Mouse (Mus musculus) cerebellum, adult 8-10 months (tissue): ENCODE data around the gene Pde6c.

ENCODE experiments used
- DNase-seq: peaks from one replicate; pipeline ENCODE4 v3.0.0; 2022

The Pde6c gene

GRCm38 (mm10) chr19:38143540-38144271 lies 11.1 kb downstream of the Pde6c start:
- no peak for DNase-seq

- no peak for DNase-seq
Observed at GRCm38 (mm10) chr19:38156243-38156642, 23.7 kb downstream of the Pde6c start.

GRCm38 (mm10) chr19:38161648-38162354 lies 29.2 kb downstream of the Pde6c start:
- no peak for DNase-seq

GRCm38 (mm10) chr19:38164633-38165032 lies 32.1 kb downstream of the Pde6c start:
- DNase-seq, result no peak

GRCm38 (mm10) chr19:38179675-38180074 lies 47.1 kb downstream of the Pde6c start:
- no peak for DNase-seq

- DNase-seq, result no peak
Observed at GRCm38 (mm10) chr19:38186631-38187344, 54.2 kb downstream of the Pde6c start.

GRCm38 (mm10) chr19:38187345-38187680 lies 54.7 kb downstream of the Pde6c start:
- DNase-seq, result no peak

- no peak for DNase-seq
Observed at GRCm38 (mm10) chr19:38190606-38191005, 58.0 kb downstream of the Pde6c start.

- no peak for DNase-seq
Observed at GRCm38 (mm10) chr19:38191446-38191845, 58.9 kb downstream of the Pde6c start.

- DNase-seq, result no peak
Observed at GRCm38 (mm10) chr19:38195245-38195644, 62.7 kb downstream of the Pde6c start.

GRCm38 (mm10) chr19:38198731-38199130 lies 66.2 kb downstream of the Pde6c start:
- no peak for DNase-seq

- no peak for DNase-seq
Observed at GRCm38 (mm10) chr19:38206669-38207068, 74.1 kb downstream of the Pde6c start.

GRCm38 (mm10) chr19:38217696-38218095 lies 85.1 kb downstream of the Pde6c start:
- DNase-seq, result no peak

GRCm38 (mm10) chr19:38223356-38223904 lies 90.8 kb downstream of the Pde6c start:
- no peak for DNase-seq

- DNase-seq, result peak; percentile 97
Observed at GRCm38 (mm10) chr19:38223905-38224684, 91.5 kb downstream of the Pde6c start, which contains the start of gene Fra10ac1. Gene Fra10ac1, minus strand, starts transcription at chr19:38224156.

- DNase-seq, result peak; percentile 59
Observed at GRCm38 (mm10) chr19:38224685-38225060, 92.1 kb downstream of the Pde6c start.

- no peak for DNase-seq
Observed at GRCm38 (mm10) chr19:38228699-38229098, 96.1 kb downstream of the Pde6c start.

- DNase-seq, result no peak
Observed at GRCm38 (mm10) chr19:38232087-38232486, 99.5 kb downstream of the Pde6c start.

- DNase-seq, result no peak
Observed at GRCm38 (mm10) chr19:38232516-38232915, 99.9 kb downstream of the Pde6c start.
